Mouse (Mus musculus) cerebellum, adult (tissue): ENCODE data around the gene Zmat3.

ENCODE experiments used
- ATAC-seq: cut with Nextera tagmentation; 2 replicates; pipeline ENCODE4 v1.9.2; 2017; ENCODE audit warnings: mild to moderate bottlenecking, moderate library complexity, mixed read lengths; ENCODE audit not compliant: insufficient number of reproducible peaks, low FRiP score, low TSS enrichment

Zmat3 gene

DNA sequence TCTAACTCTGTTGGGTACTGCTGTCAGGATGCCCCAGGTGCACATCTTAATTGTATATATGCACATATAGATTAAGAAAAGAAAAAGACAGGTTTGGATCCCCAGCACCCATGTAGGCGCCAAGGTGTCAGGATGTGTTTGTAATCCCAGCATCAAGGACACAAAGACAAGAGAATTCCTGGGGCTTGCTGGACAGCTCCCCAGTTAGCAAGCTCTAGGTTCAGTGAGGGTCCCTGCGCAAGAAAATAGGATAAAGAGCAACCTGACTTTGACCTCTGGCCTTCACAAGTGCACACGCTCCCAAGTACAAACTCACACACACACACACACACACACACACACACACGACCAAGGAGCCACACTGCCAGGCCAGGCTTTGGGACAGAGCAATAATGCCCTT, 73.8 kb downstream of the Zmat3 start:
- no peak for ATAC-seq
